Mouse (Mus musculus): ENCODE measurements around the gene Ptpn4. TPM values are rescaled to one million over a fixed set of nuclear protein-coding genes. Genes with fewer than 3 reads are reported as not detected.

Ptpn4 gene
- polyA plus RNA-seq, 1 experiment from 2014 or later = 15.0 TPM

GRCm38 (mm10) chr1:119835726-119836478 is 1.5 kb downstream of the Ptpn4 start:
- peak overlapping the region; percentile 89 for H3K4me3 ChIP-seq (replicated peaks; ENCODE audit: low read length)
- H3K4me1 ChIP-seq (replicated peaks; ENCODE audit: control insufficient read depth, insufficient read depth, low read length) = peaks cover 12% of the 10 kb centered on the region
- ATAC-seq = no peak
- H3K9ac ChIP-seq (replicated peaks; ENCODE audit: low read depth, low read length) = peak overlapping the region; percentile 84
- 9% methylated on average over 9 of the region's 9 CpGs for WGBS
- H3K27me3 ChIP-seq (replicated peaks; ENCODE audit: control insufficient read depth, insufficient read depth, low read length) = no peaks in the 10 kb centered on the region
- H3K9me3 ChIP-seq (ENCODE audit: control insufficient read depth, low read length) = no peaks in the 10 kb centered on the region
- H3K36me3 ChIP-seq (ENCODE audit: control insufficient read depth, insufficient read depth) = no peaks in the 10 kb centered on the region
- no peak overlapping the region for H3K27ac ChIP-seq (ENCODE audit: low read length)
- H3K4me2 ChIP-seq (ENCODE audit: low read length) = peak overlapping the region; percentile 78

GRCm38 (mm10) chr1:119828160-119828559 is 9.3 kb downstream of the Ptpn4 start:
- no peak overlapping the region for H3K9ac ChIP-seq (replicated peaks; ENCODE audit: low read depth, low read length)
- no peak for ATAC-seq

DNA sequence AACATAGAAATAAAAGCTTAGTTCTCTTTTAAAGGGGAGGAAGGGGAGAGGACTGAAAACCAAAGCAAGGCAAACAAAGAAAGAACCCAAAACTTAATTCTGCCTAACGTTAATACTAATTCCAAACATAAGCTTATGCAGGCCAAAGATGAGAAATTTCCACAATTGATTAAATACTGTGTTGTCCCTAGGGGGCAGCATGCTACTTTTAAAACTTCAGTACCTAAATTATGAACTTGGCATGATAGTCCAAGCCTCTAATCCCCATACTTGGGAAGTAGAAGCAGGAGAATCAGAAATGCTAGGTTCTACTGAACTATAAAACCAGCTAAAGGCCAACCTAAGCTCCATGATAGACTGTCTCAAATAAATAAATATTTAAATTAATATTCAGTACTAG is 18.7 kb downstream of the Ptpn4 start:
- no peak overlapping the region for H3K4me3 ChIP-seq (replicated peaks; ENCODE audit: low read length)
- no peak overlapping the region for H3K27ac ChIP-seq (ENCODE audit: low read length)
- no peaks in the 10 kb centered on the region for H3K9me3 ChIP-seq (ENCODE audit: control insufficient read depth, low read length)
- peaks cover 2% of the 10 kb centered on the region; the same call in 1 of the 2 replicates for H3K4me1 ChIP-seq (replicated peaks; ENCODE audit: control insufficient read depth, insufficient read depth, low read length)
- H3K4me2 ChIP-seq (ENCODE audit: low read length) = no peak overlapping the region
- WGBS = 63% methylated on average over 1 of the region's 1 CpGs
- H3K27me3 ChIP-seq (replicated peaks; ENCODE audit: control insufficient read depth, insufficient read depth, low read length) = no peaks in the 10 kb centered on the region
- H3K9ac ChIP-seq (replicated peaks; ENCODE audit: low read depth, low read length) = no peak overlapping the region
- ATAC-seq = no peak
- no peaks in the 10 kb centered on the region for H3K36me3 ChIP-seq (ENCODE audit: control insufficient read depth, insufficient read depth)

More at GRCm38 (mm10) chr1:119828160-119828559, 9.3 kb downstream of the Ptpn4 start:
- WGBS = 94% methylated on average over 1 of the region's 1 CpGs
- Histone ChIP-seq H3K4me1 (replicated peaks; ENCODE audit: control insufficient read depth, insufficient read depth, low read length) (peaks cover 2% of the 10 kb centered on the region; the same call in 1 of the 2 replicates), H3K4me3 (replicated peaks; ENCODE audit: low read length) (no peak overlapping the region), H3K27ac (ENCODE audit: low read length) (no peak overlapping the region), H3K9me3 (ENCODE audit: control insufficient read depth, low read length) (no peaks in the 10 kb centered on the region), H3K4me2 (ENCODE audit: low read length) (no peak overlapping the region), H3K36me3 (ENCODE audit: control insufficient read depth, insufficient read depth) (no peaks in the 10 kb centered on the region), H3K27me3 (replicated peaks; ENCODE audit: control insufficient read depth, insufficient read depth, low read length) (no peaks in the 10 kb centered on the region)

- 87% methylated on average over 1 of the region's 1 CpGs for WGBS
- ATAC-seq = no peak
These were observed 29.7 kb downstream of the Ptpn4 start for GRCm38 (mm10) chr1:119807707-119808106.

GRCm38 (mm10) chr1:119805984-119806383 is 31.4 kb downstream of the Ptpn4 start:
- 80% methylated on average over 2 of the region's 2 CpGs for WGBS
- Histone ChIP-seq H3K9me3 (ENCODE audit: control insufficient read depth, low read length) (no peaks in the 10 kb centered on the region), H3K36me3 (ENCODE audit: control insufficient read depth, insufficient read depth) (no peaks in the 10 kb centered on the region), H3K27ac (ENCODE audit: low read length) (no peak overlapping the region), H3K27me3 (replicated peaks; ENCODE audit: control insufficient read depth, insufficient read depth, low read length) (no peaks in the 10 kb centered on the region), H3K4me2 (ENCODE audit: low read length) (no peak overlapping the region), H3K4me3 (replicated peaks; ENCODE audit: low read length) (no peak overlapping the region), H3K9ac (replicated peaks; ENCODE audit: low read depth, low read length) (no peak overlapping the region), H3K4me1 (replicated peaks; ENCODE audit: control insufficient read depth, insufficient read depth, low read length) (no peaks in the 10 kb centered on the region)
- peak; percentile 38; the same call in 1 of the 2 replicates for ATAC-seq

More at GRCm38 (mm10) chr1:119807707-119808106, 29.7 kb downstream of the Ptpn4 start:
- H3K4me2 ChIP-seq (ENCODE audit: low read length) = no peak overlapping the region
- no peaks in the 10 kb centered on the region for H3K27me3 ChIP-seq (replicated peaks; ENCODE audit: control insufficient read depth, insufficient read depth, low read length)
- no peak overlapping the region for H3K27ac ChIP-seq (ENCODE audit: low read length)
- no peaks in the 10 kb centered on the region for H3K4me1 ChIP-seq (replicated peaks; ENCODE audit: control insufficient read depth, insufficient read depth, low read length)
- no peak overlapping the region for H3K9ac ChIP-seq (replicated peaks; ENCODE audit: low read depth, low read length)
- no peaks in the 10 kb centered on the region for H3K36me3 ChIP-seq (ENCODE audit: control insufficient read depth, insufficient read depth)
- no peak overlapping the region for H3K4me3 ChIP-seq (replicated peaks; ENCODE audit: low read length)
- no peaks in the 10 kb centered on the region for H3K9me3 ChIP-seq (ENCODE audit: control insufficient read depth, low read length)

GRCm38 (mm10) chr1:119804586-119804985 is 32.8 kb downstream of the Ptpn4 start:
- H3K36me3 ChIP-seq (ENCODE audit: control insufficient read depth, insufficient read depth) = no peaks in the 10 kb centered on the region
- H3K4me1 ChIP-seq (replicated peaks; ENCODE audit: control insufficient read depth, insufficient read depth, low read length) = no peaks in the 10 kb centered on the region
- H3K9ac ChIP-seq (replicated peaks; ENCODE audit: low read depth, low read length) = no peak overlapping the region
- H3K4me2 ChIP-seq (ENCODE audit: low read length) = no peak overlapping the region
- no peak overlapping the region for H3K27ac ChIP-seq (ENCODE audit: low read length)
- no peak for ATAC-seq
- 41% methylated on average over 1 of the region's 1 CpGs for whole genome bisulfite sequencing
- H3K4me3 ChIP-seq (replicated peaks; ENCODE audit: low read length) = no peak overlapping the region
- no peaks in the 10 kb centered on the region for H3K27me3 ChIP-seq (replicated peaks; ENCODE audit: control insufficient read depth, insufficient read depth, low read length)
- no peaks in the 10 kb centered on the region for H3K9me3 ChIP-seq (ENCODE audit: control insufficient read depth, low read length)

DNA sequence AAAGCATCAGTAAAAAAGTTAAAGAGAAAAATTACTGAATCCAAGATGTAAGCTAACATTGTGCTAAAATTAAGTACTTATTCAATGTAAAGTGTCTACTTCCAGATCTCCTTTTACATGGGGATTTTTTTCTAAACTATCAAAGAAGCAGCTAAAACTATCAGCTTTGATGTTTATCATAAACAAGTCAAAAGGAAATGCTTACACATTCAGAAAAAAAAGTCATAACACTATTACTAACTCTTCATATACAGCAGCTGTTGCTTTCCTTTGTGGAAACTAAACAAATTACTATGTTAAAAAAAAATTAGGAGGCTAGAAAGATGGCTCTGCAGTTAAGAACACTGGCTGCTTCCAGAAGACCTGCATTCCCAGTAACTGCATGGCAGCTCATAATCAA is 42.2 kb downstream of the Ptpn4 start:
- 0 out of 2 replicates have a peak, but pooled peaks cover 2% of the 10 kb centered on the region for H3K4me1 ChIP-seq (replicated peaks; ENCODE audit: control insufficient read depth, insufficient read depth, low read length)
- no peaks in the 10 kb centered on the region for H3K36me3 ChIP-seq (ENCODE audit: control insufficient read depth, insufficient read depth)
- no peaks in the 10 kb centered on the region for H3K27me3 ChIP-seq (replicated peaks; ENCODE audit: control insufficient read depth, insufficient read depth, low read length)
- H3K9me3 ChIP-seq (ENCODE audit: control insufficient read depth, low read length) = no peaks in the 10 kb centered on the region
- H3K4me3 ChIP-seq (replicated peaks; ENCODE audit: low read length) = no peak overlapping the region
- H3K9ac ChIP-seq (replicated peaks; ENCODE audit: low read depth, low read length) = no peak overlapping the region
- H3K27ac ChIP-seq (ENCODE audit: low read length) = no peak overlapping the region
- H3K4me2 ChIP-seq (ENCODE audit: low read length) = no peak overlapping the region
- ATAC-seq = no peak

GRCm38 (mm10) chr1:119794342-119794741 is 43.1 kb downstream of the Ptpn4 start:
- Histone ChIP-seq H3K4me2 (ENCODE audit: low read length) (no peak overlapping the region), H3K9me3 (ENCODE audit: control insufficient read depth, low read length) (no peaks in the 10 kb centered on the region), H3K36me3 (ENCODE audit: control insufficient read depth, insufficient read depth) (no peaks in the 10 kb centered on the region), H3K4me1 (replicated peaks; ENCODE audit: control insufficient read depth, insufficient read depth, low read length) (0 out of 2 replicates have a peak, but pooled peaks cover 2% of the 10 kb centered on the region), H3K27ac (ENCODE audit: low read length) (no peak overlapping the region), H3K27me3 (replicated peaks; ENCODE audit: control insufficient read depth, insufficient read depth, low read length) (no peaks in the 10 kb centered on the region), H3K4me3 (replicated peaks; ENCODE audit: low read length) (no peak overlapping the region), H3K9ac (replicated peaks; ENCODE audit: low read depth, low read length) (no peak overlapping the region)
- no peak for ATAC-seq
- WGBS = 100% methylated on average over 1 of the region's 1 CpGs

DNA sequence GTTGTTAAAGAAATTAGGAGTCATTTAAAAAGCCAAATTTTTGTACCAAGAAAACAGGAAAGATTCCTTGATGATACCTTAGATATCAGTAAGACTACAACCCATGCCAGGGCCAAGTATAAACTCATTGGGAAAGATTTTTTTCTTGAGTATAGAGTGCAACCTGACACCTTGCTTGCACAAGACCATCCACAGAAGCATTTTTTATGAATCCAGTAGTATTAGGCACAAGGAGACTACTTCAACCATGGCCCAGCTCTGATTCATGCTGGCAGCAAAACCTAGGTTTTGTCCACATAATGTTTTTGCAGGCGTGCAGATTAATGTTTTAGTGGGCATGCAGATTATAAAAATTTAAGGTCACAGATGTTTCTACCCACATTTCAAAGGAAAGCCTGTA is 46.8 kb downstream of the Ptpn4 start:
- Histone ChIP-seq H3K4me1 (replicated peaks; ENCODE audit: control insufficient read depth, insufficient read depth, low read length) (0 out of 2 replicates have a peak, but pooled peaks cover 2% of the 10 kb centered on the region), H3K27me3 (replicated peaks; ENCODE audit: control insufficient read depth, insufficient read depth, low read length) (no peaks in the 10 kb centered on the region), H3K9me3 (ENCODE audit: control insufficient read depth, low read length) (no peaks in the 10 kb centered on the region), H3K4me3 (replicated peaks; ENCODE audit: low read length) (no peak overlapping the region), H3K4me2 (ENCODE audit: low read length) (no peak overlapping the region), H3K36me3 (ENCODE audit: control insufficient read depth, insufficient read depth) (no peaks in the 10 kb centered on the region), H3K9ac (replicated peaks; ENCODE audit: low read depth, low read length) (no peak overlapping the region), H3K27ac (ENCODE audit: low read length) (no peak overlapping the region)
- WGBS = 93% methylated on average over 1 of the region's 1 CpGs
- no peak for ATAC-seq
